Mouse (Mus musculus) left cerebral cortex, postnatal 4 days (tissue): Measurements from ENCODE around the gene Ccdc33. TPM values are rescaled to one million over a fixed set of nuclear protein-coding genes. Genes with fewer than 3 reads are reported as not detected.

Experiments
- DNase-seq: peaks from one replicate; pipeline ENCODE4 v3.0.0-alpha.2; 2022
- intact Hi-C: fragments of 180-260 bp; cut with DNase I; formaldehyde crosslinking; loops from one replicate; pipeline ENCODE4 v1.15.1; 2025
- total RNA-seq, 2 experiments: library from RNA; stranded (reverse); gene quantifications; 2 replicates each; pipeline ENCODE4 v1.2.3; 2021

Gene Ccdc33
- total RNA-seq, 2 experiments from 2014 or later = 0.62 to 0.66 TPM

- intact Hi-C loops = no loop called here
- DNase-seq = no peak
These were observed 12.3 kb upstream of the Ccdc33 start for GRCm38 (mm10) chr9:58130909-58131308.

GRCm38 (mm10) chr9:58129508-58129907 lies 10.9 kb upstream of the Ccdc33 start:
- DNase-seq = no peak
- intact Hi-C loops = no loop called here

GRCm38 (mm10) chr9:58128926-58129413 lies 10.3 kb upstream of the Ccdc33 start:
- DNase-seq = no peak
- intact Hi-C loops = no loop called here

- intact Hi-C loops = no loop called here
- no peak for DNase-seq
These were observed 7.2 kb upstream of the Ccdc33 start for GRCm38 (mm10) chr9:58125811-58126210.

- DNase-seq = no peak
These were observed 6.5 kb upstream of the Ccdc33 start for GRCm38 (mm10) chr9:58125085-58125484.

GRCm38 (mm10) chr9:58116024-58116651 lies 2.5 kb downstream of the Ccdc33 start:
- DNase-seq = no peak
- intact Hi-C loops = no loop called here

More at GRCm38 (mm10) chr9:58125085-58125484, 6.5 kb upstream of the Ccdc33 start:
- intact Hi-C loops = no loop called here

GRCm38 (mm10) chr9:58115297-58115925 lies 3.2 kb downstream of the Ccdc33 start:
- intact Hi-C loops = no loop called here
- no peak for DNase-seq

- intact Hi-C loops = no loop called here
- no peak for DNase-seq
These were observed 4.6 kb downstream of the Ccdc33 start for GRCm38 (mm10) chr9:58114019-58114418.

GRCm38 (mm10) chr9:58113279-58113884 lies 5.2 kb downstream of the Ccdc33 start:
- intact Hi-C loops = no loop called here
- DNase-seq = peak; percentile 62

- intact Hi-C loops = no loop called here
- DNase-seq = peak; percentile 95
These were observed 5.8 kb downstream of the Ccdc33 start for GRCm38 (mm10) chr9:58112866-58113278.

- DNase-seq = no peak
- intact Hi-C loops = no loop called here
These were observed 6.3 kb downstream of the Ccdc33 start for GRCm38 (mm10) chr9:58112321-58112751.

GRCm38 (mm10) chr9:58111431-58111830 lies 7.2 kb downstream of the Ccdc33 start:
- intact Hi-C loops = no loop called here
- DNase-seq = peak; percentile 79

- DNase-seq = peak; percentile 65
These were observed 7.8 kb downstream of the Ccdc33 start for GRCm38 (mm10) chr9:58110787-58111186.

GRCm38 (mm10) chr9:58107494-58107893 lies 11.1 kb downstream of the Ccdc33 start:
- intact Hi-C loops = no loop called here
- peak; percentile 73 for DNase-seq

More at GRCm38 (mm10) chr9:58110787-58111186, 7.8 kb downstream of the Ccdc33 start:
- intact Hi-C loops = no loop called here

- intact Hi-C loops = no loop called here
- DNase-seq = no peak
These were observed 12.9 kb downstream of the Ccdc33 start for GRCm38 (mm10) chr9:58105595-58106169.

- intact Hi-C loops = no loop called here
- DNase-seq = no peak
These were observed 15.0 kb downstream of the Ccdc33 start for GRCm38 (mm10) chr9:58103647-58104046.

- intact Hi-C loops = no loop called here
- DNase-seq = no peak
These were observed 16.6 kb downstream of the Ccdc33 start for GRCm38 (mm10) chr9:58102013-58102412.

- DNase-seq = no peak
- intact Hi-C loops = no loop called here
These were observed 18.6 kb downstream of the Ccdc33 start for GRCm38 (mm10) chr9:58099836-58100565.

GRCm38 (mm10) chr9:58096629-58097301 lies 21.9 kb downstream of the Ccdc33 start:
- intact Hi-C loops = no loop called here
- DNase-seq = peak; percentile 89

- intact Hi-C loops = no loop called here
- no peak for DNase-seq
These were observed 22.6 kb downstream of the Ccdc33 start for GRCm38 (mm10) chr9:58095977-58096376.
